Mouse (Mus musculus): ENCODE data around the gene Pcnx2.

- TF ChIP-seq CTCF (IDR thresholded peaks at IDR 0.05; ENCODE audit: borderline replicate concordance, extremely low read depth, insufficient read depth, insufficient read length) (no peak), POLR2A (IDR thresholded peaks at IDR 0.05; ENCODE audit: borderline replicate concordance, extremely low read depth, insufficient read depth, insufficient read length, poor library complexity, severe bottlenecking) (no peak)
Measured at GRCm38 (mm10) chr8:125872501-125873249, 25.4 kb downstream of the Pcnx2 start.
